ENCODE assay signal across 30 mouse cellular contexts in the genomic region with DNA sequence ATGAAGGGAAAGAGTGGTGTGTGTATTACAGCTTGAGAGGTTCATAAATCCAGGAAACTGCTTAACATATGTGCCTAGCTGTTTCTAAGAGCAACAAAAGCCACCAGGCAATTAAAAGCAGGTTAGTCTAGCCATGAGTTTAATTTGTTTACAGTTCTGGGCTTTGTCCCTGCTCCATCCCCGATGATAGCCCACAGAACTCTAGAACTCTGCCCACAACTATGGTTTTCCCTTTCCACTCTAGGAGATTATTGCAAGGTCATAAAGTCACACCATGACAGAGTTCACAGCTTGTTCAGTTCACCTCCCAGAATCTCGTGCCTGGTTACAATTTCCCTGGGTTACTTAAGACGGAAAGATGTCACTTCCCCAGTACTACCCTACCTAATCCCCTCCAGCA. TPM values are rescaled to one million over a fixed set of nuclear protein-coding genes. Genes with fewer than 3 reads are reported as not detected.
"Had no signal": no experiment of that assay in that cellular context is flagged by ENCODE, and none has a peak within 500 bp of the region (broad histone marks: within the 10 kb centered on the region; RNA-seq: fewer than 3 reads in every experiment).

No protein-coding gene starts in this region.

- H3K27me3 ChIP-seq: kidney, embryonic 15.5 days; limb, embryonic 13.5 days; liver, embryonic 12.5 days; liver, embryonic 15.5 days; lung, embryonic 15.5 days; midbrain, embryonic 15.5 days; neural tube, embryonic 12.5 days; neural tube, embryonic 15.5 days had no signal

- ATAC-seq: liver, embryonic 12.5 days; midbrain, embryonic 15.5 days had no signal

- DNase-seq: kidney, adult 11 months; kidney, adult 8-10 months; kidney, postnatal 10 days; kidney, postnatal 36 days; layer of hippocampus, adult 9-11 months; liver; lung, adult 18-20 months; lung, postnatal 10 days; lung, postnatal 36 days; right cerebral cortex, adult 18-20 months; right cerebral cortex, postnatal 14 days; right cerebral cortex, postnatal 4 days; thymus, adult 2 months; thymus, postnatal 14 days; thymus, postnatal 4 days had no signal

- H3K9me3 ChIP-seq: kidney, embryonic 15.5 days; limb, embryonic 13.5 days; liver, embryonic 12.5 days; liver, embryonic 15.5 days; lung, embryonic 15.5 days; megakaryocyte, embryonic 14.5 days; midbrain, embryonic 10.5 days; midbrain, embryonic 15.5 days; neural tube, embryonic 12.5 days; neural tube, embryonic 15.5 days had no signal

- H3K27ac ChIP-seq: kidney, embryonic 15.5 days; layer of hippocampus, adult 2 months; limb, embryonic 13.5 days; liver, embryonic 12.5 days; liver, embryonic 15.5 days; lung, embryonic 15.5 days; midbrain, embryonic 10.5 days; midbrain, embryonic 15.5 days; neural tube, embryonic 12.5 days; neural tube, embryonic 15.5 days; stomach, postnatal 0 days had no signal

- H3K4me2 ChIP-seq: kidney, embryonic 15.5 days; limb, embryonic 13.5 days; liver, embryonic 12.5 days; liver, embryonic 15.5 days; lung, embryonic 15.5 days; midbrain, embryonic 15.5 days; neural tube, embryonic 12.5 days; neural tube, embryonic 15.5 days had no signal

- H3K36me3 ChIP-seq: kidney, embryonic 15.5 days; limb, embryonic 13.5 days; liver, embryonic 12.5 days; liver, embryonic 15.5 days; lung, embryonic 15.5 days; midbrain, embryonic 10.5 days; midbrain, embryonic 15.5 days; neural tube, embryonic 12.5 days; neural tube, embryonic 15.5 days had no signal

- H3K9ac ChIP-seq: kidney, embryonic 15.5 days; limb, embryonic 13.5 days; liver, embryonic 12.5 days; liver, embryonic 15.5 days; lung, embryonic 15.5 days; midbrain, embryonic 15.5 days; neural tube, embryonic 12.5 days; neural tube, embryonic 15.5 days had no signal

- H3K4me3 ChIP-seq: kidney, embryonic 15.5 days; layer of hippocampus, adult 2 months; limb, embryonic 13.5 days; liver, embryonic 12.5 days; liver, embryonic 15.5 days; lung, embryonic 15.5 days; megakaryocyte, embryonic 14.5 days; midbrain, embryonic 10.5 days; midbrain, embryonic 15.5 days; neural tube, embryonic 12.5 days; neural tube, embryonic 15.5 days had no signal

- H3K4me1 ChIP-seq: kidney, embryonic 15.5 days; lung, embryonic 15.5 days; midbrain, embryonic 10.5 days; midbrain, embryonic 15.5 days; neural tube, embryonic 12.5 days; neural tube, embryonic 15.5 days had no signal

RNA-seq across cellular contexts. Expression of a gene that starts 11.6 kb away (rescaled TPM):
- total RNA-seq: layer of hippocampus, adult 2 months; layer of hippocampus, postnatal 25 days; left cerebral cortex, adult 18-20 months; left cerebral cortex, postnatal 25 days had no signal
- polyA plus RNA-seq: kidney, embryonic 15.5 days; liver, embryonic 12.5 days; liver, embryonic 15.5 days; midbrain, embryonic 10.5 days; midbrain, embryonic 15.5 days; neural tube, embryonic 12.5 days; neural tube, embryonic 15.5 days; stomach, postnatal 0 days had no signal
